Mouse (Mus musculus) forebrain, embryonic 11.5 days (tissue): ENCODE measurements around the gene Slc39a10. TPM values are rescaled to one million over a fixed set of nuclear protein-coding genes. Genes with fewer than 3 reads are reported as not detected.

ENCODE experiments used
- ATAC-seq: fragments of 200-750 bp; cut with Nextera tagmentation; replicated peaks from 2 replicates; pipeline ENCODE4 v1.8.0; 2017; ENCODE audit warnings: moderate TSS enrichment; ENCODE audit not compliant: low FRiP score
- DNase-seq: peaks from one replicate; pipeline ENCODE4 v3.0.0-alpha.2; 2017; ENCODE audit warnings: low spot score
- H3K27ac ChIP-seq: fragments of 300-500 bp; sonication (generic); 2 replicates; pipeline ENCODE4 v1.5.1; 2014; ENCODE audit warnings: low read depth, low read length
- H3K27me3 ChIP-seq: fragments of 300-500 bp; sonication (generic); 2 replicates; pipeline ENCODE4 v1.6.1; 2014; ENCODE audit warnings: mild to moderate bottlenecking, low read length, mixed read lengths; ENCODE audit not compliant: control insufficient read depth, insufficient read depth
- H3K36me3 ChIP-seq: fragments of 300-500 bp; sonication (generic); 2 replicates; pipeline ENCODE4 v1.6.1; 2014; ENCODE audit warnings: mild to moderate bottlenecking, low read length, moderate library complexity, mixed read lengths; ENCODE audit not compliant: control insufficient read depth, insufficient read depth
- H3K4me1 ChIP-seq: fragments of 300-500 bp; sonication (generic); replicated peaks from 2 replicates; pipeline ENCODE4 v1.6.1; 2014; ENCODE audit warnings: low read length, mixed read lengths; ENCODE audit not compliant: control insufficient read depth, insufficient read depth
- H3K4me2 ChIP-seq: fragments of 300-500 bp; sonication (generic); 2 replicates; pipeline ENCODE4 v1.6.1; 2014; ENCODE audit warnings: low read depth, mild to moderate bottlenecking, low read length, moderate library complexity, mixed read lengths; ENCODE audit not compliant: severe bottlenecking
- H3K4me3 ChIP-seq: fragments of 300-500 bp; sonication (generic); 2 replicates; pipeline ENCODE4 v1.5.1; 2014; ENCODE audit warnings: low read depth, low read length
- H3K9ac ChIP-seq: fragments of 300-500 bp; sonication (generic); 2 replicates; pipeline ENCODE4 v1.6.1; 2014; ENCODE audit warnings: low read length
- H3K9me3 ChIP-seq: fragments of 300-500 bp; sonication (generic); 2 replicates; pipeline ENCODE4 v1.6.1; 2016; ENCODE audit warnings: low read length, mixed read lengths; ENCODE audit not compliant: control insufficient read depth
- WGBS: fragments of 180-500 bp; shearing (Covaris S2); extraction: QIAGEN DNeasy Blood & Tissue Kit; methylation state at CpG from one replicate; pipeline ENCODE4 v1.1.7; 2014; 5-methylcytosine and 5-hydroxymethylcytosine counted together
- polyA plus RNA-seq: library from polyadenylated mRNA; unstranded; fragments of >200 nt; fragmentation: Nextera tagmentation; extraction: Ambion mirVana; gene quantifications from 2 replicates; pipeline ENCODE4 v1.2.1, GENCODE M21; 2014

Gene Slc39a10
- polyA plus RNA-seq, result 76.5 and 78.4 TPM in 2 replicates

DNA sequence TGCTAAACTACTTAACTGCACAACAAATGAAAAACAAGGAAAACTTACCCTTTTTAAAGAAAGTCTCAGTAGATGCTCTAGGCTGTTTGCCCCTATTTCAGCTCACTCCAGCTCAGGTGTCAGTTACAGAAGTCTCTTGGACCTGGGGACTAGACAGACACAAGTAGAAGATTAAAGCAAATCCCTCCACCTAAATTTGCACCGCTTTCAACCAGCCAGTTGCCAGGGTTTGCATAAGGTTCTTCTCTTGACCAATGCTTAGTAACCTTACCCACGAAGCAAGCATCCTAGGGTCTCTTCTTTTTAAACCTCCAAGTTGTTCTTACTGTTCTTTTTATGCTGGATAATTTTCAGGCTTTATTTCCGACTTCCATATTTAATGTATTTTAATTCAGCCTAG lies at the start of gene Slc39a10:
TSS of gene Slc39a10 (minus strand) at position 101 of the 400 bp plus-strand sequence.
- WGBS, result 65% methylated on average over 3 of the region's 3 CpGs
- DNase-seq, result no peak
- Histone ChIP-seq H3K27ac (no peak within 1 kb of the TSS), H3K36me3 (no peaks in the 10 kb centered on the region), H3K4me3 (no peak within 1 kb of the TSS), H3K4me1 (no peaks in the 10 kb centered on the region), H3K9me3 (no peaks in the 10 kb centered on the region), H3K9ac (no peak within 1 kb of the TSS), H3K4me2 (no peak within 1 kb of the TSS), H3K27me3 (no peaks in the 10 kb centered on the region)
- ATAC-seq, result no peak

DNA sequence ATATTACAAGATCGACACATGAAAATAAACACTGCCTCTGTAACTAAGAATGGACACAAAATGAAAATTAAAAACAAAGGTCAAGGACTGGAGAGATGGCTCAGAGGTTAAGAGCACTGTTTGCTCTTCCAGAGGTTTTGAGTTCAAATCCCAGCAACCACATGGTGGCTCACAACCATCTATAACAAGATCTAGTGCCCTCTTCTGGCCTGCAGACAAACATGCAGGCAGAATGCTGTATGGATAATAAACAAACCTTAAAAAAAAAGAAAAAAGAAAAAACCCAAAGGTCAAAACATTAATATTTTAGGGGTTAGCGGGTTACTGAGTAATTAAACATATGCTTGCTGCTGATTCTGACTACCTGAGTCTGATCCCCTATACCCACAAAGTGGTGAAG lies 46.6 kb upstream of the Slc39a10 start:
- no peaks in the 10 kb centered on the region for H3K4me1 ChIP-seq
- H3K9me3 ChIP-seq, result no peaks in the 10 kb centered on the region
- no peak overlapping the region for H3K27ac ChIP-seq
- no peak for DNase-seq
- ATAC-seq, result no peak
- no peak overlapping the region for H3K9ac ChIP-seq
- no peaks in the 10 kb centered on the region for H3K36me3 ChIP-seq
- no peaks in the 10 kb centered on the region for H3K27me3 ChIP-seq
- 92% methylated on average over 2 of the region's 2 CpGs for WGBS
- no peak overlapping the region for H3K4me3 ChIP-seq
- H3K4me2 ChIP-seq, result no peak overlapping the region

DNA sequence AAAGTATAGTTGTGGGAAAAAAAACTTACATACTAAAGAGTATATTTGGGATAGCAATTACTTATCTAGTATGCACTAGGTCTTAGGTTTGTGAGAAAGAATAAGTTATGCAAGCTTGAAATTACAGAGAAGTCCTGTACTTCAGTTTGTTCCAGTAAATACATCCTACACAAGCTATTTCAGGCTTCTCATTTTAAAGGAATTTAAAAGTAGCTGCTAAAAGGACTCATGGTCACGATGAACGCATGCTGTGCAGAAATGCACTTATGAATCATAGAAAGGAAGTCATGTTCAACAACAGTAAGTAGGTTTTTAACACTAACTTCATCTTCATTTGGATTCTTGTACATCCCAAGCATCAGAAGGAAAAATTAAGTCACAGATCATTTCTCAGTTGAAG lies 45.0 kb upstream of the Slc39a10 start:
- WGBS, result 91% methylated on average over 2 of the region's 2 CpGs
- Histone ChIP-seq H3K27me3 (no peaks in the 10 kb centered on the region), H3K4me2 (no peak overlapping the region), H3K4me1 (no peaks in the 10 kb centered on the region), H3K27ac (no peak overlapping the region), H3K4me3 (no peak overlapping the region), H3K36me3 (no peaks in the 10 kb centered on the region), H3K9ac (no peak overlapping the region), H3K9me3 (no peaks in the 10 kb centered on the region)
- DNase-seq (no peak), ATAC-seq (no peak)

DNA sequence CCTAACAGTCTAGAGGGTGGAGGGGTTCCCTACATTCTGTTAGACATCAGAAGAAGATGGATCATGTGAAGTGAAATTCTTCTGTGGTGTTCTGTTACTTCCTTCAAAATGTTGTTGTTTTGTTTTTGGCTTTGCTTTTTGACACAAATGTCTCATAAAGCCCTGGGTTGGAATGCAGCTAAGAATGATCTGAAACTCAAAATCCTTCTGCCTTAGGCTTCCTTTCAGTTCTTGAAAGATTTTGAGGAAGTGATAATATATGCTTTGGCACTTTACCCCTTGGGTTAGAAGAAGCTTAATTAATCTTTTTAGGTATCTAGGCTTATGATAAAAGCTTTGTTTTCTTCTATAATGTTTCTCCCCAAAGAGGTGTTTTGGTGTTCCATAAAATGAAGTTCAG lies 34.5 kb upstream of the Slc39a10 start:
- Histone ChIP-seq H3K9me3 (no peaks in the 10 kb centered on the region), H3K27me3 (no peaks in the 10 kb centered on the region), H3K36me3 (no peaks in the 10 kb centered on the region), H3K4me2 (no peak overlapping the region), H3K4me1 (no peaks in the 10 kb centered on the region), H3K27ac (no peak overlapping the region), H3K4me3 (no peak overlapping the region), H3K9ac (no peak overlapping the region)
- DNase-seq (no peak), ATAC-seq (no peak)

DNA sequence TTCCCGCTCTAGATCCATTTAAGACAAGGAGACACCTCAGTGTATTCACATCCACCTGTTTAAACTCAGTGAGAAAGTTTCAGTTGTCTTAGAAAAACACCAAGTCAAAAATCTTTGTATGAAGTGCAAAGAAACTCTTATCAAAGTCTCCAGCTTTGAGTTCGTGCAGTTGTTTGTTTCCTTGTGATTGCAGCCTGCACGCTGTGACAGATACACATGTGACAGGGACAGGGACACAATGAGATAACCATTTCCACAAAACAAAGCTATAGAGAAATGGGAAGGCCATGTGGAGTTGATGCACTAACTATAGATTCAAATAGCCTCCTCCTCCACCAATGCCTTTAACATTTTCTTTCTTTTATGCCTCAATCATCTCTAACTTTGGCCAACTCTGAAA lies 33.6 kb upstream of the Slc39a10 start:
- no peak overlapping the region for H3K4me3 ChIP-seq
- DNase-seq, result no peak
- no peaks in the 10 kb centered on the region for H3K27me3 ChIP-seq
- H3K36me3 ChIP-seq, result no peaks in the 10 kb centered on the region
- no peak overlapping the region for H3K27ac ChIP-seq
- H3K4me2 ChIP-seq, result no peak overlapping the region
- 81% methylated on average over 3 of the region's 3 CpGs for WGBS
- no peak for ATAC-seq
- no peak overlapping the region for H3K9ac ChIP-seq
- H3K9me3 ChIP-seq, result no peaks in the 10 kb centered on the region
- H3K4me1 ChIP-seq, result no peaks in the 10 kb centered on the region

DNA sequence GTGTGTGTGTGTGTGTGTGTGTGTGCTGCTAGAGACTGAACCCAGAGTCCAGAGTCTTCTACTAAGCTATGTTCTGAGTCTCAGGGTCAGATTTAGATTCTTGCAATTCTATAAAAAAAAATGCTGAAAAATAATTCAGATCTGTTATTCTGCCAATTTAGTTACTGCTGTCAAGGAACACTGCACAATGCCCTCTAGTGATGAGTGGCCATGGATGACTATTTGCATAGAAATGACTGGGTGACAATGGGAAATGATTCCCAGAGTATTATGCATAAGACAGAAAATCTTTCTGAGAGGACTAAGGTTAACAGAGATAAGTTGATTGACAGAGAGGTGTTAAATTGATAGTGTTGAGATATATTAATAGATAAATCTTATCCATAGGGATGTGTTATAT lies 32.3 kb upstream of the Slc39a10 start:
- Histone ChIP-seq H3K4me1 (no peaks in the 10 kb centered on the region), H3K27me3 (no peaks in the 10 kb centered on the region), H3K36me3 (no peaks in the 10 kb centered on the region), H3K9ac (no peak overlapping the region), H3K9me3 (no peaks in the 10 kb centered on the region), H3K4me2 (no peak overlapping the region), H3K27ac (no peak overlapping the region), H3K4me3 (no peak overlapping the region)
- DNase-seq, result no peak
- no peak for ATAC-seq

DNA sequence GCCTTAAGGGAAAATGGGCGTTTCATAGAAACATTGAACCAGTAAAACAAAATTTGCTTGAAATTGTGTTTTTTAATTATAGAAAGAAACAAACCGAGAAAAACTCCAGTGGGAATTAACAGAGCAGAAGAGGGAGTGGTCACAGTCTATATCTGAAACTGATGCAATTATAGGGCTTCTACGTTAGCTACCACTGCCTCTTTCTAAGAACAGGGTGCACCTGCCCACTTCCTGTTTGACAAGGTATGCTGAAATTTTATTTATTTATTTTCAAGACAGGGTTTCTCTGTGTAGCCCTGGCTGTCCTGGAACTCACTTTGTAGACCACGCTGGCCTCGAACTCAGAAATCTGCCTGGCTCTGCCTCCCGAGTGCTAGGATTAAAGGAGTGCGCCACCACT lies 30.3 kb upstream of the Slc39a10 start:
- 91% methylated on average over 7 of the region's 7 CpGs for WGBS
- no peak overlapping the region for H3K27ac ChIP-seq
- no peaks in the 10 kb centered on the region for H3K4me1 ChIP-seq
- no peak overlapping the region for H3K4me3 ChIP-seq
- ATAC-seq (no peak), DNase-seq (no peak)
- no peaks in the 10 kb centered on the region for H3K36me3 ChIP-seq
- H3K9ac ChIP-seq, result no peak overlapping the region
- H3K9me3 ChIP-seq, result no peaks in the 10 kb centered on the region
- no peak overlapping the region for H3K4me2 ChIP-seq
- H3K27me3 ChIP-seq, result no peaks in the 10 kb centered on the region

DNA sequence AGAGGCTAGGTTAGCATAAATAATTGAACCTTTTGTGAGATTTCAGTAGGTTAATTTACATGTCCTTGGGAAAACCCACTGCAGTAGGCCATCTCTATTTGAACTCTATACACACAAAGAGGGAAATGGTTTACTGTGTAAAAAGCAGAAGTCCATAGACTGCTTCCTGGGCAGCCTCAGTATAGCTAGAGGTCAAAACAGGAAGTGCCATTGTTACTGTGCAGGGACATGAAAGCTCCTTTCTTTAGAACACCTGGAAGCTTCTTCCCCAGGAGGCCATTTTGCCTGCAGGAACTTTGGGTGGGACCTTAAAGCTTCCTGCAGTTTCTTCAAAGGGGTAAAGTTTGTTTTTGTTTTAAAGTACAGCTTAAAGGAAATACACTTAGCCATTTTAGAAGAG lies 29.0 kb upstream of the Slc39a10 start:
- ATAC-seq (no peak), DNase-seq (no peak)
- H3K9ac ChIP-seq, result no peak overlapping the region
- no peaks in the 10 kb centered on the region for H3K9me3 ChIP-seq
- H3K27me3 ChIP-seq, result no peaks in the 10 kb centered on the region
- H3K4me1 ChIP-seq, result no peaks in the 10 kb centered on the region
- no peak overlapping the region for H3K27ac ChIP-seq
- no peak overlapping the region for H3K4me2 ChIP-seq
- H3K4me3 ChIP-seq, result no peak overlapping the region
- H3K36me3 ChIP-seq, result no peaks in the 10 kb centered on the region

DNA sequence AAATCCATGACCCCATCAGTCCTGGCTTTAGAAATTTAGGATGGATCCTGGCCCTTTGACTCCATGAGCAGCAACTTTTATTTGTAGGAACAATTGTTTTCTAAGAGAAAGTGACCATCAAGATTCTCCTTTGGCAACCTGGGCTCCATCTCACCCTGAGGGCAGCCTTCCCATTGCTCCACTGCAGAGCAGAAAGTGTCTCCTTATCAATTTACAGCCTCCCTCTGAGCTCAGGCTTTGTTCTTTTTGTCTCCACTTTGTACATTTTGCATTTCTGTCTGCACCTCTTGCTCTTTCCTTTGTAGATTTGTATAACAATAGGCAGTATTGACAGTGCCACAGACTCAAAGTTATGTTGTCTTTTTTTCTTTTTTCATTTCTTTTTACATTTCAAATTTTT lies 23.6 kb upstream of the Slc39a10 start:
- no peaks in the 10 kb centered on the region for H3K36me3 ChIP-seq
- peaks cover 3% of the 10 kb centered on the region; the same call in 1 of the 2 replicates for H3K9me3 ChIP-seq
- no peak overlapping the region for H3K27ac ChIP-seq
- no peak for DNase-seq
- no peak overlapping the region for H3K4me2 ChIP-seq
- no peak overlapping the region for H3K9ac ChIP-seq
- no peak overlapping the region for H3K4me3 ChIP-seq
- no peak for ATAC-seq
- no peaks in the 10 kb centered on the region for H3K27me3 ChIP-seq
- H3K4me1 ChIP-seq, result no peaks in the 10 kb centered on the region
